ENCODE assay signal across 7 mouse cellular contexts in the genomic region with DNA sequence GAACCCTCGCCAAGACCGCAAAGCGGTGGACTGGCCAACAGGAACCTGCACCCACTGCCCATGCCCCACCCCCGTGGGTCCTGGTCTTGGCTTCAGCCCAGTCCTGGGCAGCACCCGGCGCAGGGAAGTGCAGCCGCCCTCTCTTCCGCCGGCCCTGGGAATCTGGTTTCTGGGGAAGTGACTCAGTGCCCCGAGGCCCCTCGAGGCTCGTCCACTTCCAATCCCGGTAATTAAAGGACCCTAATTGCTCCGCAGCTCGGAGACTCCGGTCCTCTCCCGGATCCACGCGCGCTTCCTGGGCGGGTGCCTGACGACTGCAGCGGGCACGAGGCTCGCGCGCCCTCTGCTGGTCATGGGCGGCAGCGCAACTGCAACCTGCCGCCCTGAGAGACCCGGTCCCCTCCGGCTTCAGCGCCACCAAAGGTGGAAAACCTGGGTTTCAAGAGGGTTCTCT. TPM values are rescaled to one million over a fixed set of nuclear protein-coding genes. Genes with fewer than 3 reads are reported as not detected.
DNase-seq lines count a peak whose midpoint lies in the region; ATAC-seq and TF ChIP-seq lines count a peak whose summit lies in the region.

No protein-coding gene starts in this region.

- peak overlapping the region; percentile 47 for H3K4me3 ChIP-seq in intestine, postnatal 0 days (ENCODE audit: low read depth, low read length)
- H3K4me3 ChIP-seq in limb, embryonic 14.5 days (replicated peaks; ENCODE audit: low read length) = peak overlapping the region; percentile 53
- H3K4me3 ChIP-seq in midbrain, embryonic 14.5 days (replicated peaks; ENCODE audit: low read depth, low read length) = peak overlapping the region; percentile 41

- H3K9ac ChIP-seq in intestine, postnatal 0 days (ENCODE audit: low read depth, low read length) = peak overlapping the region; percentile 48
- H3K9ac ChIP-seq in limb, embryonic 14.5 days (ENCODE audit: low read depth, low read length, severe bottlenecking) = peak overlapping the region; percentile 52
- peak overlapping the region; percentile 51; the same call in 1 of the 2 replicates for H3K9ac ChIP-seq in midbrain, embryonic 14.5 days (replicated peaks; ENCODE audit: low read length)

- H3K27me3 ChIP-seq in intestine, postnatal 0 days (replicated peaks; ENCODE audit: control insufficient read depth, insufficient read depth, low read length) = no peaks in the 10 kb centered on the region
- H3K27me3 ChIP-seq in limb, embryonic 14.5 days (ENCODE audit: control insufficient read depth, insufficient read depth, low read length) = peaks cover 17% of the 10 kb centered on the region
- H3K27me3 ChIP-seq in midbrain, embryonic 14.5 days (ENCODE audit: control insufficient read depth, insufficient read depth, low read length) = peaks cover 42% of the 10 kb centered on the region

- peak; percentile 93 for DNase-seq in adrenal gland, postnatal 10 days
- peak; percentile 73 for DNase-seq in embryo, embryonic 9.5 days (ENCODE audit: extremely low spot score)
- peak; percentile 99 for DNase-seq in heart, adult 11 months
- peak; percentile 69 for DNase-seq in limb, embryonic 14.5 days (ENCODE audit: low spot score)
- DNase-seq in midbrain, embryonic 14.5 days = peak; percentile 89
- DNase-seq in spleen, adult 18-20 months = peak; percentile 71 to 89

- under 1% methylated on average over 33 of the region's 33 CpGs for WGBS in intestine, postnatal 0 days
- WGBS in limb, embryonic 14.5 days = 2% methylated on average over 32 of the region's 33 CpGs
- WGBS in midbrain, embryonic 14.5 days = 1% methylated on average over 33 of the region's 33 CpGs

- TF ChIP-seq POLR2A in limb, embryonic 14.5 days (IDR thresholded peaks at IDR 0.05; ENCODE audit: borderline replicate concordance, extremely low read depth, insufficient read depth, insufficient read length) = no peak

- no peaks in the 10 kb centered on the region for H3K9me3 ChIP-seq in intestine, postnatal 0 days (ENCODE audit: control insufficient read depth)
- H3K9me3 ChIP-seq in limb, embryonic 14.5 days (ENCODE audit: control insufficient read depth, low read length) = no peaks in the 10 kb centered on the region
- no peaks in the 10 kb centered on the region for H3K9me3 ChIP-seq in midbrain, embryonic 14.5 days (ENCODE audit: control insufficient read depth, low read length)

- H3K36me3 ChIP-seq in intestine, postnatal 0 days (ENCODE audit: control insufficient read depth, insufficient read depth) = no peaks in the 10 kb centered on the region
- no peaks in the 10 kb centered on the region for H3K36me3 ChIP-seq in limb, embryonic 14.5 days (ENCODE audit: control insufficient read depth, insufficient read depth, low read length)
- no peaks in the 10 kb centered on the region for H3K36me3 ChIP-seq in midbrain, embryonic 14.5 days (ENCODE audit: control insufficient read depth, insufficient read depth, low read length)

- ATAC-seq in intestine, postnatal 0 days = peak; percentile 62
- peak; percentile 66; the same call in 1 of the 2 replicates for ATAC-seq in limb, embryonic 14.5 days (ENCODE audit: low FRiP score, low read depth)
- peak; percentile 43; the same call in 1 of the 2 replicates for ATAC-seq in midbrain, embryonic 14.5 days (ENCODE audit: low FRiP score, low TSS enrichment)

- no peaks in the 10 kb centered on the region for H3K4me1 ChIP-seq in intestine, postnatal 0 days (replicated peaks; ENCODE audit: control insufficient read depth, insufficient read depth, low read length)
- H3K4me1 ChIP-seq in limb, embryonic 14.5 days (ENCODE audit: control insufficient read depth, insufficient read depth, low read length) = peaks cover 15% of the 10 kb centered on the region
- H3K4me1 ChIP-seq in midbrain, embryonic 14.5 days (ENCODE audit: control insufficient read depth, insufficient read depth, low read length) = peaks cover 9% of the 10 kb centered on the region; the same call in 1 of the 2 replicates

- H3K27ac ChIP-seq in intestine, postnatal 0 days (ENCODE audit: low read depth, low read length) = no peak overlapping the region; the same call in 1 of the 2 replicates
- no peak overlapping the region for H3K27ac ChIP-seq in limb, embryonic 14.5 days (replicated peaks; ENCODE audit: low read depth, low read length)
- no peak overlapping the region for H3K27ac ChIP-seq in midbrain, embryonic 14.5 days (replicated peaks; ENCODE audit: low read depth, low read length)

- peak overlapping the region; percentile 80 for H3K4me2 ChIP-seq in intestine, postnatal 0 days (replicated peaks; ENCODE audit: low read depth)
- peak overlapping the region; percentile 78 for H3K4me2 ChIP-seq in limb, embryonic 14.5 days (replicated peaks; ENCODE audit: low read depth, low read length, severe bottlenecking)
- H3K4me2 ChIP-seq in midbrain, embryonic 14.5 days (ENCODE audit: low read length) = peak overlapping the region; percentile 74

- peak; percentile 99 for TF ChIP-seq CTCF in intestine, postnatal 0 days (IDR thresholded peaks at IDR 0.05; ENCODE audit: low read depth)

RNA-seq across cellular contexts. Expression of gene Sh2b3, which starts 5.2 kb away (rescaled TPM):
- total RNA-seq in adrenal gland, postnatal 10 days (2021) = 10 to 100 TPM; 37.0 to 41.7 TPM
- 11.8 and 12.2 TPM in 2 replicates for polyA plus RNA-seq in intestine, postnatal 0 days (2015; fragmentation: Nextera tagmentation; extraction: Ambion mirVana)
- 24.1 and 34.9 TPM in 2 replicates for polyA plus RNA-seq in limb, embryonic 14.5 days (2012; rRNA removed)
- polyA plus RNA-seq in limb, embryonic 14.5 days (2014; fragmentation: Nextera tagmentation; extraction: Ambion mirVana) = 18.5 and 19.7 TPM in 2 replicates
- polyA plus RNA-seq in midbrain, embryonic 14.5 days (2014; fragmentation: Nextera tagmentation; extraction: Ambion mirVana) = 6.1 and 7.8 TPM in 2 replicates

RNA-seq across cellular contexts. Expression of gene Pheta1, which starts 6.1 kb away (rescaled TPM):
- 10 to 100 TPM; 10.1 to 10.6 TPM for total RNA-seq in adrenal gland, postnatal 10 days (2021)
- polyA plus RNA-seq in intestine, postnatal 0 days (2015; fragmentation: Nextera tagmentation; extraction: Ambion mirVana) = 65.0 and 66.5 TPM in 2 replicates
- polyA plus RNA-seq in limb, embryonic 14.5 days (2012; rRNA removed) = 30.1 and 40.2 TPM in 2 replicates
- polyA plus RNA-seq in limb, embryonic 14.5 days (2014; fragmentation: Nextera tagmentation; extraction: Ambion mirVana) = 21.3 and 28.0 TPM in 2 replicates
- polyA plus RNA-seq in midbrain, embryonic 14.5 days (2014; fragmentation: Nextera tagmentation; extraction: Ambion mirVana) = 36.8 and 40.1 TPM in 2 replicates
